Mouse (Mus musculus): ENCODE results near the gene Zfp992.
"Not testable (repeated sequence)": the region's sequence is repeated elsewhere in the genome, so short reads cannot be mapped to it uniquely, and the experiment has no call there.

The Zfp992 gene

GRCm38 (mm10) chr4:146448950-146449349, at the start of gene Zfp992:
TSS of gene Zfp992 (plus strand) at chr4:146449023.
- not testable (repeated sequence) for DNase-seq

GRCm38 (mm10) chr4:146429467-146429866, 19.4 kb upstream of the Zfp992 start:
- DNase-seq = not testable (repeated sequence)

DNA sequence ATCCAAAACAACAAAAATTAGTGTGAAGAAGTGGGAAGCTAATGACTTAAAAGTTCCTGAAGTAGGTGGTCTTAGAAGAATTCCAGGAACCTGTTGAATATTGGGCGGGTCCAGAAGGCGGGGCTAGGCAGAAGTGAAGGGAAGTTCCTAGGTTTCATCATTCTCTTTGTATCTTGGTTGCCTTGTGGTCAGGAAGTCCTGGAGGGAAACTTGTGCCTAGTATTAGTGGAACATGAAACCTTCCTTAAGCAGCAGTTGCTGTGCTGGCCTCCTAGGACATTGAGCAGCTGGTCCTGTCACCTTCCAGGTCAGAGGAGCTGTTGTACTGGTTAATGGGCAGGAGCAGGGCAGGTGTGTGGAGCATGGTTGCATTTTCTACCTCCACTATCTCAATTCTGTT, 17.9 kb upstream of the Zfp992 start:
- not testable (repeated sequence) for DNase-seq

- not testable (repeated sequence) for DNase-seq
Observed at GRCm38 (mm10) chr4:146435539-146435938, 13.3 kb upstream of the Zfp992 start.

DNA sequence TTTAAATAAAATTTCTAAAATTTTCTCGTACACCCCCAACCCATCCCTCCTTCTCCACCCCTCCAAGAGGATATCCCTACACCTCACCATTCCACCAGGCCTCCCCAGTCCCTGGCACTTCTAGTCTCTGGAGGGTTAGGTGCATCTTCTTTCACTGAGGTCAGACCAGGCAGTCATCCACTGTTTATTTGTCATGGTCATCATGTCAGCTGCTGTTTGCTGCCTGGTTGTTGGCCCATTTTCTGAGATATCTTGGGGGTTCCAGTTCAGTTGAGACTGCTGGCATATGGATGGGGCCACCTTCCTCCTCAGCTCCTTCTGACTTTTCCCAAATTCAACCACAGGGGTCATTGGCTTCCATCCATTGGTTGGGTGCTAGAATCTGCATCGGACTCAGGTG, 11.6 kb upstream of the Zfp992 start:
- DNase-seq = not testable (repeated sequence)

DNA sequence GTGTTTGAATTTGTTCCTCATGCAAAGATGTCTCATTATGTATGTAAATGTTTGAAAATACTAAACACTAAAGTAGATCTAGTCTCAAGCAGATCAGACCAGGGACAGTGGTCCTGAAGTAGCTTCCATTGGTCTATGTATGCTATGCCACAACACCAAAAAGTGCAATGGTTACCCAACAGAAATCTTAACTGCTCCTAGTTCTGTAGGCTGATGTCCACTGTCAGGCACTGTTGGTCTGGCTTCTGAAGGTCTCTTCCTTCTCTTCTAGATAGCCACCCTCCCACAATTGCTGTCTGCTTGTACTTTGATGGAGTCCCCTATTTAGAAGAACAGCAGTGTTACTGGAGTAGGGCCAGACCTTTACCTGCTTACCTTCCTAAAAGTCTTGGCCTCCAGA, 4.5 kb upstream of the Zfp992 start:
- DNase-seq = not testable (repeated sequence)

DNA sequence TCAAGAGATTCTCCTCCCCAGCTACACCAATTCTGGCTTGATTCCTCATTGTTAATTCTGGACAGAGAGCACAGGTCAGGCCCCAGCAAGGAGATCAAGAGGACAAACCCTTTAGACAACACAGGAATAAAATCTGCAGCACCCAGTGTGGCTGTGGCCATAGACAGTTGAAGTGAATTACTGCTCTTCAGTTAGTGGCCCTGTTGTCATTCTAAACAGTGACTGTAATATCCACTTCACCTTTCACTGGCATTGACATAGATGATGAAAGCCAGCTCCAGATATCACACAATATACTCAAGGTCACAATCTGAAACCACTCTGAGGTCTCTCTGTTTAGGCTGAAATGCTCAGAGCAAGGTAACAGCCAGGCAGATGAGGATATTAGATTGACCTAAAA, 3.7 kb upstream of the Zfp992 start:
- DNase-seq = not testable (repeated sequence)

DNA sequence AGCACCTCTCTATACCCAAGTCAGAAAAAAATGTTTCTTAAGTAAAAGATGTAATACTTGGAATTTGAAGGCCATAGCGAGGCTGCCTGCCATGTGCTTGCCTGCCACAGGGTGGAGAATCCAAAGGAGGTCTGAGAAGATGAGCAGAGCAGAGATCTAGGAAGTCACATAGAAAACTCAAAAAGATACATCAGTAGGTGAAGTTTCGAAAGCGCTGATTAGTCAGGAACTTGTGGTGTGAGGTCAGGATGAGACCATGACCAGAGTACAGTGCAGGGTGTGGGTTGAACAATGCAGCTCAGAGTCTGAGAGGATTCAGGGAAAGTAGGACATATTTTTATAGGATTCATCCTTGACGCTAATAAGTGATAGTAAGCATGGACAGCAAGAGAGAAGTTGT, 2.7 kb upstream of the Zfp992 start:
- DNase-seq = not testable (repeated sequence)

DNA sequence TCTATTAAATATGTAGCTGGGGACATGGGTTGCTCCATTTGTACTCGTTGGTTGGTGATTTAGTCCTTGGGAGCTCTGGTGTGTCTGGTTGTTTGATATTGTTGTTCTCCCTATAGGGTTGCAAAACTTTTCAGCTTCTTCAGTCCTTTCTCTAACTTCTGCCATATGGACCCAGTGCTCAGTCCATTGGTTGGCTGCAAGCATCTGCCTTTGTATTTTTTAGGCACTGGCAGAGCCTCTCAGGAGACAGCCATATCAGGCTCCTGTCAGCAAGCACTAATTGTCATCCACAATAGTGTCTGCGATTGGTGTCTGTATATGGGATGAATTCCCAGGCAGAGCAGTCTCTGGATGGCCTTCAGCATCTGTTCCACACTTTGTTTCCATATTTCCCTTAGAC, 1.8 kb upstream of the Zfp992 start:
- not testable (repeated sequence) for DNase-seq

DNA sequence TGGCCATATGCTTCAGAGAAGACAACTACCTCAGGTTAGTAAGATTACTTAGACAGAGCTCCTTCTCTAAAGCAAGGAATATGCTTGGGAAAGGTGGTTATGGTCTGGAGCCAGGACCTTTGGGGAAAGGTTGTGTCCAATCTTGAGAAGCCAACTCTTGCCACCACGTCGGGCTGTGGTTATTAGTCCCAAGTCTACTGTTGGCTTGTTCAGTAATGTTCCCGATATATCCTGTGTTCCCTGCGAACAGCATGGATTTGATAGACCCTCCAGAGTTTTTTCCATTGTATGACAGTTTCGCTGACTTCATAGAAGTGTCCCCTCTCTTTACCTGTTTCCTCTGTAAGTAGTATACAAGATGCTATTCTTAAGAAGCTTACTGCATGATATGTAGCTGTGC, 888 bp downstream of the Zfp992 start:
- not testable (repeated sequence) for DNase-seq

- not testable (repeated sequence) for DNase-seq
Observed at GRCm38 (mm10) chr4:146452576-146452975, 3.8 kb downstream of the Zfp992 start.

DNA sequence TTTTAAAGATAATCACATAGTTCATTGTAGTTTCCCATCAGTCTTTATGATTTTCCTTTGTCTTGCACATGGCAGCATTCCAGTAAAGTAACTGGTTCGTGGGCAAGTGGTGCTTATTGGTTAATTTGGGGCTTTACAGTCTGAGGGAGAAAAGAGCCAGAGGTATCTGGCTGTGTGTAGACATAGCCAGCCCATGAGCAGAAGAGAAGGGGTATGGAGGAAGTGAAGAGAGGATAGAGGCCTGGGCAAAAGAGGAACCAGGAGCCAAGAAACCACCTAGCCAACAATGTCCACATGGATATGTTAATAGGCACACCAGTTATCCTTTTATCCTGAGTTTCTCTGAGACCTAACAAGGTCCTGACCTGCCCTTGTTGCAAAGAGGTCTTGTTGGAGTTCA, 5.3 kb downstream of the Zfp992 start:
- not testable (repeated sequence) for DNase-seq

DNA sequence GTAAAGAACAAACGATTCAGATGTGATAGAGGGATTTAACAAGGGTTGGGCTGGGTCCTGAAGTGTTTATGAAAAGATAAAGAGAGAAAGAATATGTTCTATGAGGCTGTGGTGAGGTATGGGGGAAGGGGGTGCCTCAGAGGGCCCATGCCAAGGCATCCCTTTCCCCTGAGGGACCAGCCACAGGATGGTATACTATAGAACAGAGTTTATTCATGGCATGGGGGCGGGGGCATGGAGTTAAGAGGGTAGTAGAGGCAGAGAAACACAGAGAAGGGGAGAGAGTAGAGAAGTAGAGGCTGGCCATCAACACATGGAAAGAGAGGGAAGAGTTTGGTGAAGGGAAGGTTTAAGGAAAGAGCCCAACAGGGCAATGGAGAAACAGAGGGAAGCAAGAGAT, 6.1 kb downstream of the Zfp992 start:
- DNase-seq = no peak

DNA sequence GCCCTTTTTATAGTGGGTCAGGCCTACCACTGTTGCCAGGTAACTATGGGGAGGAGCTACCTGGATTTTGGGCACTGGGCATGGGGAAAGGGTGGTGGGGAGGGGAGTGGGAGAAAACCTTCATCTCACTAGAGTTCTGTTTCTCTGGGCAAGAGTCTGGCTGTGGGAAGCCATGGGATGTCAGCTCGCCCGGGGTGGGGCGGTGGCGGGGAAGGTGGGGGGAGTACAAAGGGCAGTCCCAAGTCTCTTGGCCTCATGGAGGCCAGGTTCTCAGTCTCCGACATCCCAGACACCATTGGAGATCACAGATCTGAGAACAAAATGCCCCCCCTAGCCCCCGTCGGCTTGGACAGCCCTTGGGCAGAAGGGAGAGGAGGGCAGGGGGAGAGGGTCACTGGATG, 6.5 kb downstream of the Zfp992 start:
- DNase-seq = peak; percentile 17

DNA sequence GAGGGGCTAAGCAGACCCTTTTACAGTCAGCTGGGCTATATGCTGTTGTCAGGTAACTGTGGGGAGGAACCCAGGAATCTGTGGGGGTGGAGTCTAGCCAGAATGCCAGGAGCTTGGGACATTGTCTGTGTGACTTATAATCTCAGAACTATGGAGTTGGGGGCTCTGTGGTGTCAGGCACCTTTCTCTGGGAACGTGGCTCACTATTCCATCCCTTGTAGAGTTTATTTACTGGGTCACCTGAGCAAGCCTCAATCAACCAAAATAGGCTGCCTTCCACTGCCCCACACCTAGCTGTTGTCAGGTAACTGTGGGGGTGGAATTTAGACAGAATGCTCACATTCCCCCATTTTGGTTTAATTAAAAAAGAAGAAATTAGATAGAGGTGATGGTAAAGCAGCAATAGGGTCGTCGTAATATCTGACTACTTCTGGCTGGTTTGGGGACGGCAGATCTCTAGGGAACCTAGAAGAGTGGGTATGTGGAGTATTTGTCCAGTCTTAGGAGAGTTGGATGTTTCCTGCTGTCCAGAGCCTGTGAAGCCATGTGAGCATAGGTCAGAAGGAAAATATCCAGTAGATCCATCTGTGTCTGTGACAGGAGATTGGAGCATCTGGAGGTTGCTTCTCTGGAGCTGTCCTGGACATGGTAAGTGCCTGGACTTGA, 7.4 kb downstream of the Zfp992 start:
- no peak for DNase-seq

DNA sequence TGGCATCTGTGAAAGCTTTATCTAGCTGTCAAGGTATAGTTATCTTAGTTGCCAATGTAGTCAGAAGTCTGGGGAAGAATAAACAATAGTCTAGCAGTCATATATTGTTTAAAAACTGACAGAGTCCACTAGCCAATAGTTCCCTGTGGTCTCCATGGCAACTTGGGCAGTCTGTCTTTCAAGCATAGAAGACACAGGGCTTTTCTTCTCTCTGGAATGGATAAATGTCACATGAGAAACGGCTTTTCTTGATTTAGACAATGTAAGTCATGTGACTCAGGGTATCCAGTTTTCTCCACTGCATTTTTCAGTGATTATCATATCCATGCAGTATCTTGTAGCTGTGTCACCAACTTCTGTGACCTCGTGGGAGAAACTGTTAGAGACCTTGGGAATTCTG, 8.3 kb downstream of the Zfp992 start:
- DNase-seq = no peak

DNA sequence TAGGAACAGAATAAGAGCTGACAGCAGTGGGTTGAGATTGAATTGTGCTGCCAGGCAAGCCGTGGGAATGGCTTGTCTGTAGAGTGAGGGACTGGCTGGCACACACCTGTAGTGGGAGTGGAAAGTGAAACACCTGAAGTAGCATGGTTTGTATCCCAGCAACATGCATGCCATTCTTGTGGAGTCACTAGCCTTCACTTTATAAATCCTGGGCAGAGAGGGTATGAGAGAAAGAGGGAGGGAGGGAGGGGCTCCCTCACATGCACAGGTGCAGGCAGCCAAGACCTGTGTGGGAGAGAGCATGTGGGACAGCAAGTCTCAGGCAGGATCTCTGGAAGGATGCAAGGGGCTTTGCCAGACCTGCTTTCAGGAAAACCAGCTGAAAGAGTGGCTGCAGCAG, 8.9 kb downstream of the Zfp992 start:
- no peak for DNase-seq

DNA sequence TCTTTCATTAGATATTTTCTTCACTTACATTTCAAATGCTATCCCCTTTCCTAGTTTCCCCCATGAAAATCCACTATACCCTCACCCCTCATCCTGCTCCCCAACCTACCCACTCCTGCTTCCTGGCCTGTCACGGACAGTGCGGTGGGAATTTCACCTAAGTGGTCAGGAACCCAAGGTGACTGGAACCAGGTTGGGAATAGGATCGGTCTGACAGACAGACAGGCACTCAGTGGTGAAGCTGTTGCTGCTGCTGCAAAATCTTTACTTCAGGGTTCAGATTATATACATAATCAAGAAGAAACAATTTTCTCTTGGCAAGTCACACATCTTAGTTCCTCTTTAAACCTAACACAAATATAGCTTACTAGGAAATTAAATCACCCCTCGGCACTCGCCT, 11.0 kb downstream of the Zfp992 start:
- DNase-seq = not testable (repeated sequence)

GRCm38 (mm10) chr4:146460685-146461084, 11.9 kb downstream of the Zfp992 start:
- not testable (repeated sequence) for DNase-seq

- not testable (repeated sequence) for DNase-seq
Observed at GRCm38 (mm10) chr4:146463649-146464351, 15.0 kb downstream of the Zfp992 start.

DNA sequence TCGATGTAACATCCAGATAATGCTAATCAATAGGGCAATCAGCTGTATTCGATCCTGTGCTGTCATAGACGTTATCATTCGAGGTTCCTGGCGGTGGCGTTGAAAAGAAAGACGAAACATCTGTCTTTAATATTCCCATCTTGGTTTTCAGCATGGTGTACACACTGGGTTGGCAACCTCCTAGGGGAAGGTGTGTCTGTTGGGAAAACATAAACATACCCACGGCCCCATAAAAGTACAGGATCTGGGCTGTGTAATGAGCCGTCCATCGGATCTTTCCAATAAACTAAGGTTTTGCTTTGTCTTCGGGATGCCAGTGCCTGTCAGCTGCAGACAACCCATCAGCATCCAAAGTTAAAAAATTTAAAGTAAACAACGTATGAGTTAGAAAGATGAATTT, 21.2 kb downstream of the Zfp992 start:
- not testable (repeated sequence) for DNase-seq

DNA sequence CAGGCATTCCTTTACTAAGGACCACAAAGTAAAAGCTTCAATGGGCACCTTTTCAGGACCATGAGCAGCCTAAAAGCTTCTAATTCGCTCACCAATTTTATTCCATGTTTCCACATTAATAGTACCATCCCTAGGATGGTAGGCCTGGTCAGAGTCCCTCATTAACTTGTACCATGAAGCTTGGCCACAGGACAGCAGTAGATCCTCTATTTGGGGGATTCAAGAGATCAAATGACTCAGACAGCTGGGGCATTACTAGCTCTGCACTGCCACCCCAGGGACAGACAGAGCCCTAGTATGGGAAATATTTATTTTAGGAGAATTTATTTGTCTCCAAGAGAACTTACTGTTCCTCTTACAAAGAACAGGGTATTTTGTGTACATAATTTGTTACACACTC, 25.4 kb downstream of the Zfp992 start:
- not testable (repeated sequence) for DNase-seq

DNA sequence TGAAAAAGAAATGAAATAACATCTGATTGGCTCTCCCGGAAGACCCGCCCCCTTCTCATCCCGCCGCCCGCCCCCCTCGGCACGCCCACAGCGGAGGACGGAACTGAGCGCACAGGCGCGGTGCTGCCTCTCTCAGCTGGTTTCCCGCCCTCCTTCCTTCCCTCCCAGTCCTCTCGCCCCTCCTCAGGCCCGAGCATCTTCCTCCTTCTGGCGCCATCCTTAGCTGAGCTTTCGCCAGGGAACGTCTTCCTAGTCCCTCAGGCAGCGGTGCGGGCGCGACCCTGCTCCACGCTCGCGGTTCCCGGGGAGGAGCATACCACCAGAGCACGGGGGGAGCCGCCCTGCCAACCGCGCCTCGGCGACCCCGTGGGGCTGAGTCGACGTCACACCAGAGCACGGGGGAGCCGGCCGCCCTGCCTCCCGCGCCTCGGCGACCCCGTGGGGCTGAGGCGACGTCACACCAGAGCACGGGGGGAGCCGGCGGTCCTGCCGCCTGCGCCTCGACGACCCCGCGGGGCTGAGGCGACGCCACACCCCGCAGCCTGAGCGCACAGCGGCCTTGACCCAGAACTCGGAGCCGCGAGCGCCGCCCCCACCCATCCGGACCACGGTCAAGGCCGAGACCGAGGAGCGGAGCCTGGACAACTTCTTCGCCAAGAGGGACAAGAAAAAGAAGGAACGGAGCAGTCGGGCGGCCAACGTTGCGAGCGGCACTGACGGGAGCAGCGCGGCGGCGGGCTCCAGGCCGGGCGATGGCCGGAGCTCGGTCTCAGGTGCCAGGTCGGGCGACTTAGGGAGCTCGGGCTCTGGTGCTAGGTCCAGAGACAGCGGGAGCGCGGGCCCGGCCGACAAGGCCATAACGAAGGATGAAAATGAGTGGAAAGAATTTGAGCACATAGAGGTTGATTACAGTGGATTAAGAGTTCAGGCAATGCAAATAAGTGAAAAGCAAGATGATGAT, 26.2 kb downstream of the Zfp992 start:
- not testable (repeated sequence) for DNase-seq
